Mouse (Mus musculus) heart, adult 11 months (tissue): ENCODE data around the gene Opalin.

Experiments
- DNase-seq: peaks from one replicate; pipeline ENCODE4 v3.0.0; 2022

Opalin gene

GRCm38 (mm10) chr19:41076906-41077305 lies at the start of gene Opalin:
Gene Opalin (minus strand): TSS chr19:41077113.
- DNase-seq = peak; percentile 40

DNA sequence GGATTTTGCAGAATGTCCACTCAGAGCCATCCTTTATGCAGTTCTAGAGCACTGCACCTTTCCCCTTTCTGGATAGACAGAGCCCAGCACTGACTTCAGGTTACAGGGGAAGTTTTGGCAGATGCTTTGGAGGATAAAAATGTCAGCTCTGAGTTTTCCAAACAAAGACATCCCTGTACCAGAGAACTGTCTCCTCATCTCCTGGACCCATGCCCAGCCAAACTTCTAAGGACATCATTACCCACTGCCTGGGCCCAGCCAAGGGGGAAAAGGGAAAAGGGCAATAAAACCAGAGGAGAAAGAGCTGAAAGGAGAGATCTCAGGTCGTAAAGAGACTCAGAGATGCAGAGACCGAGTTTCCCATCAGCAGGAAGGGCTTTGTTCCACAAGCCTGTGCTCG lies 46.1 kb upstream of the Opalin start:
- no peak for DNase-seq

- no peak for DNase-seq
These were observed 43.0 kb upstream of the Opalin start for GRCm38 (mm10) chr19:41119924-41120323.

DNA sequence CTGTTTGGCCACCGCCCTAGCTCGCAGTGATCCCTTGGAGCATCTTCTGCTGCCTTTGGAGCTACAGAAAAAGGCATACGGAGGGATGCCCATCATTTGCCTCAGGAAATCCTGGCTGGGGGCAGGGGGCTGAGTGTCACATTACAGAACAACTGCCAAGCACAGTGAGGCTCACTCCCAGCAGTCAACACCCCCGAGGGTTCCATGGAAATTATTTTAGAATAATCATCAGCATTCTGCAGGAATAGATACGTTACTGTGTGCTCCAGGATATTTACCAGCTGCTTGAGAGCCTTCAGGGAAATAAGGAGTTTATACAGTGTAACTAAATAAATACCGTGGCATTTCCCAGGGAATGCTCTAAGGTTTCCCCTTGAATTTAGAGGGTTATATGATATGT lies 41.4 kb upstream of the Opalin start:
- peak; percentile 69 for DNase-seq

DNA sequence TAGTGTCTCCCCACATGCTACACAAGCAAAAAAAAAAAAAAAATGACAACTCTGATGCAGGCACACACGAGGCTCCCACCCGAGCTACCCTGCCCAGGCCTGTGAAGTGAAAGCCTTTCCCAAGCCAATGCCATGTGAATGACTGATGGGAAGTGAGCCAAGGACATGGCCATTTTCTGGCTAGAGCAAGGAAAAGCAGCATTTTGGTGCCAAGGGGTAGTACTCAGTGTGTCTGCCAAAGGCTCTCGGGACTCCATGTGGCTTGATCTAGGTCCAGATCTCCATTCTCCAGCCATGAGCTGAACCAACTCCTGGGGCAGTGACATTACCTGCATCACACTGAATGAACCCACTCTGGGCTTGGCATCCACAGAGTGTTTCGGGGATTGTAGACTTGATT lies 40.4 kb upstream of the Opalin start:
- DNase-seq = no peak

DNA sequence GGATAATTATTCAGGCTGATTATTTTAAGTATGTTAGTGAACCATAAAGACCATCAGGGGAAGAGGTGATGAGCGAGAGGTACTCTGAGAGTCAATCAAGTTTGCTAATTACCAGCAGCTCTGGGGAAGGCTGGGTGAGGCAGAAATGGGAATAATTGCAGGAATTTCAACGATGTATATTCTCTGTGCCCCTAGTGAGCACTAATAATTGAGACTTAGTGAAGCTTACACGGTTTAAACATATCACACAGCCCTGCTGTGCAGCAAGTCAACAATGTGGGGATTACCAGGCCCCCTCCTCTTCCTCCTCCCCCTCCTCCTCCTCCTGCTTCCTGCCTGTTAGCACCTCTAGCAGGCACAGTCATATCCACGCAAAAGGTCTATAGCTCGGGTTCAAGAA lies 37.7 kb upstream of the Opalin start:
- peak; percentile 24 for DNase-seq

DNA sequence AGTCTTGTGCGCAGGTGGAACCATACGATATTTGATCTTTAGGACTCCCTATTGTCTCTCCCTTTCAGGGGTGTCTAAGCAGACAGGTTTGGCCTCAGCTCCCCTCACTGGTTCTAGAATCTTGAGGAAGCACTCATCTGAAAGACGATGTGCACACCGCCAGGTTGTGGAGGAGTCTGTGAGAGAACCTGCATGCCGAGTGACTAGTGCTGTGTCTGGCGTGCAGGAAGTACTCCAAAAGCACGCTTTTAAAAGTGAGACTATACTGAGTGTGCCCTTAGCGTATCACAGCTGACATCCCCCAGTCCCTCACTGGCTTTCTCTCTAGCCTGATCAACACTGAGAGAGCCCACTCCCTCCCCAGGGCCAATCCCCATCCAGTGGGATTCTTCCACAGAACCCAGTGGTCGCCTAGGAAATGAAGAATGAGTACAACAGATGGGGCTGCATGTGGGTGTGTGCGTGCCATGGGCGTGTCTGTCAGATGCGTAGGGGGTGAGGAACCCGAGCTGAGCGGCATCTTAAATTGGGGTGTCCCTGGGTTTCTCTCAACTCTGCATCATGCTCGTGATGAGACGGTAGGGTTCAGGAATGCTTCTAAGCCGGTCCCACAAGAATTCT lies 37.1 kb upstream of the Opalin start:
- peak; percentile 79 for DNase-seq

- DNase-seq = peak; percentile 73
These were observed 35.7 kb upstream of the Opalin start for GRCm38 (mm10) chr19:41112609-41113008.

GRCm38 (mm10) chr19:41109991-41110390 lies 33.1 kb upstream of the Opalin start:
- DNase-seq = no peak

GRCm38 (mm10) chr19:41109496-41109895 lies 32.6 kb upstream of the Opalin start:
- no peak for DNase-seq

- no peak for DNase-seq
These were observed 31.8 kb upstream of the Opalin start for GRCm38 (mm10) chr19:41108666-41109065.

- DNase-seq = no peak
These were observed 30.6 kb upstream of the Opalin start for GRCm38 (mm10) chr19:41107530-41107929.

DNA sequence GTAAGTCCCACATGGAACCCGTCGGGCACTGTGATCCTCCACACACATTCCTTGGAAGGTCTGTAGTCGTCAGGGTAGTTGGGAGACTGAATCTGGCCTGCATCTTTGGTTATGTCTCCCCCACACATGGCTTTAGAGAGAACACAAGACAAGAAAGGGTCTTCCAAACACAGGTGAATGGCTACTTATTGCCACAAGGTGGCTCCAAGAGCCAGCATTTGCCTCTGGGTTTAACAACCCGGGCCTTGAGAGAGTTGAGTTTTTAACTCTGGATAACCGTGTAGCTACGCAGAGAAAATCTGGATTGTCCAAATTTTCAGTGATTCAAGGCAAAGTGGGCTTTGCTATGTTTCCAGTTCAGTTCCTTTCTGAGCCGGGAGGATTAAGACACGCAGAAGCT lies 28.0 kb upstream of the Opalin start:
- DNase-seq = no peak

GRCm38 (mm10) chr19:41101390-41101789 lies 24.5 kb upstream of the Opalin start:
- DNase-seq = peak; percentile 99

- peak; percentile 90 for DNase-seq
These were observed 23.9 kb upstream of the Opalin start for GRCm38 (mm10) chr19:41100863-41101262.

DNA sequence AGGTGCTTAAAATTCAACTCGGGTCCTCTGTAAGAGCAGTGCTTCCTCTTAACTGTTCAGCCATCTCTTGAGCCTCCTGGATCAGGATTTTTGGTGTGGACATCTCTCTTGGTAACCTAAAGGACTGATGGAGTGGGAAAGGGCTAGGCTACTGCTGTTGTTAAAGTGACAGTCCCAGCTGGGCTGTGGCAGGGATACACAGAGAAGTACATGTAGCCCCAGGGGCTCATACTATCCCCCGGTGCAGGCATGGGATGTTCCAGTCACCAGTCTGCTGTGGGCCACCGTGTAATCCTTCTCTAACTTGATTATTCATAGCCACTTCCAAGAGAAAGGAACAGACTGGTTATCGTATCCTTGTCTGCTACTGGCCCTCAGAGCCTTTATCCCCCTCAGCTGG lies 20.1 kb upstream of the Opalin start:
- DNase-seq = no peak

- no peak for DNase-seq
These were observed 15.0 kb upstream of the Opalin start for GRCm38 (mm10) chr19:41091901-41092300.

GRCm38 (mm10) chr19:41089833-41090232 lies 12.9 kb upstream of the Opalin start:
- peak; percentile 84 for DNase-seq

GRCm38 (mm10) chr19:41088491-41088890 lies 11.6 kb upstream of the Opalin start:
- no peak for DNase-seq

DNA sequence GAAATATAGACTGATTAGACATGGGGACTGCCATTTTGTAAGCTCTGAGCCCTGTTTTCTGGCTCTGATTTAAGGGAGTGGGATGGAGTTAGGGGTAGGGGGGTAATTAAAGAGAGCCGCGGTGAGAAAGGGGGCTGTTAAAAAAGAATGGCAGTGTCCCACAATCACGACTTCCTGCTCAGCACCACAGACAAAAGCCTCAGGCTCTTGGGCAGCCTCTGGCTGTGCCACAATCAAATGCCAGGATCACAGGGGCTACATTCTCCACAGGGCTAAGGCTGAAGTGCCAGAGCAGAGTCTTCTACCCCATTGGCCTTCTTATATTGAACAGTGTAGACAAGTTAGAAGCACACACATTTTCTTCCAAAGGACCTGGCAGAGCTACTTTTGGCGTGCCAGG lies 11.0 kb upstream of the Opalin start:
- DNase-seq = peak; percentile 62

GRCm38 (mm10) chr19:41086700-41087099 lies 9.8 kb upstream of the Opalin start:
- peak; percentile 90 for DNase-seq

DNA sequence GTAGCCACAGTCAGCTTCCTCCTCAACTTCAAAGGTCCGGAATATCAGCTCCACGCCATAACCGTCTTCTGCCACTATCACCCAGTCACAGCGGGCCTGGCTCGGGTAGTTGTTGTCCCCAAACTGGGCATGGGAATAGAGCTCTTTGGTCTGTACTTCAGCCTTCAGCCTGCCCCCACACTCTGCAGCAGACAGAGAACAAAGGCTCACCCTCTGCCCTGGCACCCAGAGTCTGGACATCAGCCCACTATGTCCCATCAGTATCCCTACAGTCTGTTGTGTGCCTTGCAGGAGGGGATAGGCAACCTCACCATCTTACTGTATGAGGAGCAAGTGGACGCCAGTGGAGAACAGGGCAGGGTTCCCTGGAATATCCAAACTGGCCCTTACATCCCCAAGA lies 9.4 kb upstream of the Opalin start:
- DNase-seq = peak; percentile 80

- peak; percentile 67 for DNase-seq
These were observed 6.7 kb upstream of the Opalin start for GRCm38 (mm10) chr19:41083646-41084045.

DNA sequence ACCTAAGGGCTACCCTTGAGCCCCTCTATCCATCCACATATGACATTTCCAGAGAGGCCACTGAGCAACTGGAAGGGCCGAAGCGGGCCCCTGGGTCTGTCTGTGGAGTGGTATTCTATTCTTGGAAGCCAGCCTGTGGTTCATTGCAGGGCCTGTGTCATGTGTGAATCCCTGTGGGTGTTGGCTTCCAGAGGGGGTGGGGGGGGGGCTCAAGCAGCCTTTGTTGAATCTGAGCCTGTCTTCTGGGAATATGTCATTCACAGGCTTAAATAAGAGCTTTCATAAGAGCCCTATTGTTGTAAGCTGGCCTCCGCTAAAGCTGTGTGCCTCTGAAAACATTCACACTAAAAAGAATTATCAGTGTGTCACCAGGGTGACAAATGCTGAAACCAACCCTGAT lies 4.7 kb upstream of the Opalin start:
- peak; percentile 79 for DNase-seq

GRCm38 (mm10) chr19:41073746-41074455 lies 3.0 kb downstream of the Opalin start:
- DNase-seq = peak; percentile 81
